Mouse (Mus musculus) lung, embryonic 15.5 days (tissue): ENCODE data around the gene Rad50. TPM values are rescaled to one million over a fixed set of nuclear protein-coding genes. Genes with fewer than 3 reads are reported as not detected.

Experiments
- ATAC-seq: fragments of 200-750 bp; cut with Nextera tagmentation; 2 replicates; pipeline ENCODE4 v1.8.0; 2017; ENCODE audit warnings: moderate number of reproducible peaks, borderline replicate concordance; ENCODE audit not compliant: low FRiP score, low TSS enrichment; ENCODE audit errors: extremely low read depth
- H3K27ac ChIP-seq: fragments of 300-500 bp; sonication (generic); 2 replicates; pipeline ENCODE4 v1.5.1; 2015; ENCODE audit warnings: moderate library complexity, mild to moderate bottlenecking, inconsistent platforms
- H3K27me3 ChIP-seq: fragments of 300-500 bp; sonication (generic); 2 replicates; pipeline ENCODE4 v1.6.1; 2015; ENCODE audit warnings: inconsistent platforms
- H3K36me3 ChIP-seq: fragments of 300-500 bp; sonication (generic); 2 replicates; pipeline ENCODE4 v1.6.1; 2015; ENCODE audit warnings: inconsistent platforms
- H3K4me1 ChIP-seq: fragments of 300-500 bp; sonication (generic); 2 replicates; pipeline ENCODE4 v1.6.1; 2015; ENCODE audit warnings: inconsistent platforms
- H3K4me2 ChIP-seq: fragments of 300-500 bp; sonication (generic); 2 replicates; pipeline ENCODE4 v1.6.1; 2015; ENCODE audit warnings: inconsistent platforms, mild to moderate bottlenecking, moderate library complexity
- H3K4me3 ChIP-seq: fragments of 300-500 bp; sonication (generic); 2 replicates; pipeline ENCODE4 v1.5.1; 2015; ENCODE audit warnings: mild to moderate bottlenecking, inconsistent platforms
- H3K9ac ChIP-seq: fragments of 300-500 bp; sonication (generic); 2 replicates; pipeline ENCODE4 v1.6.1; 2015; ENCODE audit warnings: inconsistent platforms
- H3K9me3 ChIP-seq: fragments of 300-500 bp; sonication (generic); 2 replicates; pipeline ENCODE4 v1.6.1; 2016; ENCODE audit warnings: inconsistent platforms
- WGBS: fragments of 180-500 bp; shearing (Covaris S2); methylation state at CpG from one replicate; pipeline ENCODE4 v1.1.7; 2015; 5-methylcytosine and 5-hydroxymethylcytosine counted together
- polyA plus RNA-seq: library from polyadenylated mRNA; unstranded; fragments of >200 nt; fragmentation: Nextera tagmentation; extraction: Ambion mirVana; gene quantifications from 2 replicates; pipeline ENCODE4 v1.2.1, GENCODE M21; 2015

The Rad50 gene
- 33.4 and 33.5 TPM in 2 replicates for polyA plus RNA-seq

DNA sequence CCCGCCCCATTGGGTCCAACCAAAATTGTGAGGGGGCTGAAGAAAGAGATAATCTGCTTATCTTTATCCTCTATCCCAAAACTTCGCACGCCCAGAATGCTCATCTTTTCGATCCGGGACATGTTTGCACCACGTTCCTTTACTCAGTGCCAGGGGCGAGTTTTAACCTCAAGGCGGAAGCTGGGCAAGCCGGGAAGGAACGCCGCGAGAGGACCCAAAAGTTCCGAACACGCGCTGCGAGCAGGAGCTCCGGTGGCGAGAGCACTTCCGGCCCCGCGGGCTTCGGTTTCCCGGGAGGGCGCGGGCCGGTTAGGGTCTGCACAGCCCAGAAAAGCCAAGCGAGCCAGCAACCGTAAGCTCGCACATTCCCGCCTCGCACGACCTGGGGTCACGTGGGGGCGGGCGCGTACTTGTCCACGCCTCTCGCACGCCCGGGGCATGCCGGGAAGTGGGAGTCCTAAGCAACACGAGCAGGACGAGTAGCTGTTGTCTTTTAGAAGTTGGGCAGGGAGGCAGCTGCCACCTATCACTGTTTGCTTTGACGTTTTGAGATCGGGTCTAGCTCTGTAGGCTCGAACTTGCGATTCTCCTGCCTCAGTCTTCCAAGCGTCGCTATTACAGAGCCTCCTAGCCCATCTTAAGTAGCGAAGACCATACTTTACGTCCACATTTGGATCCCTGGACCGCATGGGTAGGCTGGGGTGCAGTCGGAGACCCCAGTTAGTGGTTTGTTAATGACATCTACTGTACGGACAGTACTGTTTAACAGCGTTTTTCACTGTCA is at the start of gene Rad50:
TSS of gene Rad50 (minus strand) at position 386 of the 784 bp plus-strand sequence.
- Histone ChIP-seq H3K4me3 (peak within 1 kb of the TSS; percentile 90), H3K27ac (peak within 1 kb of the TSS; percentile 94), H3K4me1 (peaks cover 10% of the 10 kb centered on the region), H3K4me2 (peak within 1 kb of the TSS; percentile 87), H3K27me3 (no peaks in the 10 kb centered on the region), H3K9ac (peak within 1 kb of the TSS; percentile 91), H3K36me3 (peaks cover 5% of the 10 kb centered on the region; the same call in 1 of the 2 replicates), H3K9me3 (no peaks in the 10 kb centered on the region)
- ATAC-seq, result peak; percentile 95
- WGBS, result 3% methylated on average over 55 of the region's 55 CpGs

DNA sequence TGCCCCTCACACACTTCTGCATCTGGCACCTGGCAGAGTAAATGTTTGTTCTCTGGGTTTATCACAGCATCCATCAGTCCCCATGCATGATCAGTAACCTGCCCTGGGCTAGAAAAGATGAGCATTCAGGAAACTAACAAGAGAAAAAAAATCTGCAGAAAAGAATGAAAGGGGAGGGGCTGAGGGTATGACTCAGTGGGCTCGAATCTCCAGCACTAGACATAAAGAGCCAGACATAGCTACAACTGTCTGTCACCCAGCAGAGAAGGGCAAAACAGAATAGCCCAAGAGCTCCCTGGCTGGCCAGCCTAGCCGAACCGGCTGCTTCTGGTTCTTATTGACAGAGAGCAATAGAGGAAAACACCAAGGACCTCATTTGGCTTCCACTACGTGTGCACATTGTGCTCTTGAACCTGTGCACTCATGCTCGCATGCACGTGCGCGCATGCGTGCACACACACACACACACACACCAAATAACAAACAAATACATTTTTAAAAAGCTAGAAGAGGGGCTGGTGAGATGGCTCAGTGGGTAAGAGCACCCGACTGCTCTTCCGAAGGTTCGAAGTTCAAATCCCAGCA is 48.0 kb upstream of the Rad50 start:
- WGBS, result 73% methylated on average over 12 of the region's 12 CpGs
- Histone ChIP-seq H3K36me3 (no peaks in the 10 kb centered on the region), H3K4me2 (no peak overlapping the region), H3K27me3 (no peaks in the 10 kb centered on the region), H3K9me3 (no peaks in the 10 kb centered on the region), H3K4me3 (no peak overlapping the region), H3K9ac (no peak overlapping the region), H3K4me1 (peaks cover 15% of the 10 kb centered on the region), H3K27ac (no peak overlapping the region)
- no peak for ATAC-seq

DNA sequence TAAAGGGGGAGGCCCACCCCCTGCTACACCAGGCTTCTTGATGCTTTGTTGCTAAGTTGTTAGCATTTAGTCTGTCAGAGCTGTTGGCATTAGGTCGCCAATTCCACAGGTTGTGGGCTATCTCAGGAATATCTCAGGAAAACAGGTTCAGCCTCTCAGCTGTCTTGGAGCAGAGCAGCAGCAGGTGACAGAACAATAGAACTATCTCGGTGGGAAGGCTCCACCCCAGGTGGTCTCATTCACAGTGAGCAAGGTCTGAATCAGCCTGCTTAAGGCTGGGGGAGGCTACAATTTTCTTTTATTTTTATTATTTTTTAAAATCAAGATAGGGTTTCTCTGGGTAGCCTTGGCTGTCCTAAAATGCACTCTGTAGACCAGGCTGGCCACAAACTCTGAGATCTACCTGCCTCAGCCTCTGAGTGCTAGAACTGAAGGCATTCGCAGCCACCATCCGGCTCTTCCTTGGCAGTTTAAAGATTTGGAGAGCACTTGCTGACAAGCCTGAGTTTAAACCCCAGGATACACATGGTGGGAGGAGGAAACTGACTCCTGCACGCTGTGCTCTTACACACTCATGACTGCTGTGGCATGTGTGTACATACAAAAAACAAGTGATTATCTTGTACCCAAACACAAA is 42.7 kb upstream of the Rad50 start:
- no peak overlapping the region for H3K4me3 ChIP-seq
- no peak overlapping the region for H3K4me2 ChIP-seq
- H3K27me3 ChIP-seq, result no peaks in the 10 kb centered on the region
- no peak overlapping the region for H3K9ac ChIP-seq
- no peaks in the 10 kb centered on the region for H3K36me3 ChIP-seq
- no peaks in the 10 kb centered on the region for H3K9me3 ChIP-seq
- no peaks in the 10 kb centered on the region for H3K4me1 ChIP-seq
- ATAC-seq, result no peak
- no peak overlapping the region for H3K27ac ChIP-seq
- 48% methylated on average over 5 of the region's 5 CpGs for WGBS

DNA sequence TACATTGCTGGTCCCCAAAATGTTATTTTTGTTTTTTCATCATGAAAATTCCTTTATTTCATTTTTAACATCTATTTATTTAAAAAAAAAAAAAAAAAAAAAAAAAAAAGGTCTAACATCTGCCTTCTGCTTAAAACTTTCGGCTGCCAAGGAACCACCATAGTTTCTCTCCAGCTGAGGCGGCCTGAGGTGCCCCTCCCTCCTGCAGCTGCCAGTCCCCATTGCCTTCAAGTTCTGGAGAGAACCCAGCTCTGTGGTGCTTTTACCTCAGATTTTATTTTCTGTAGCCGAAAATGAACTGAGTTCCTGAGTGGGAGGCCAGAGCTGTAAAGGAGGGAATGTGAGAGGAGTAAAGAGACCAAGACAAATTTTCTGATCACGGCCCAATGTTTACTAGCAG is 42.2 kb upstream of the Rad50 start:
- ATAC-seq, result no peak
- Histone ChIP-seq H3K9me3 (no peaks in the 10 kb centered on the region), H3K36me3 (no peaks in the 10 kb centered on the region), H3K9ac (no peak overlapping the region), H3K4me2 (no peak overlapping the region), H3K27me3 (no peaks in the 10 kb centered on the region), H3K4me3 (no peak overlapping the region), H3K4me1 (no peaks in the 10 kb centered on the region), H3K27ac (no peak overlapping the region)
- WGBS, result 40% methylated on average over 4 of the region's 4 CpGs

DNA sequence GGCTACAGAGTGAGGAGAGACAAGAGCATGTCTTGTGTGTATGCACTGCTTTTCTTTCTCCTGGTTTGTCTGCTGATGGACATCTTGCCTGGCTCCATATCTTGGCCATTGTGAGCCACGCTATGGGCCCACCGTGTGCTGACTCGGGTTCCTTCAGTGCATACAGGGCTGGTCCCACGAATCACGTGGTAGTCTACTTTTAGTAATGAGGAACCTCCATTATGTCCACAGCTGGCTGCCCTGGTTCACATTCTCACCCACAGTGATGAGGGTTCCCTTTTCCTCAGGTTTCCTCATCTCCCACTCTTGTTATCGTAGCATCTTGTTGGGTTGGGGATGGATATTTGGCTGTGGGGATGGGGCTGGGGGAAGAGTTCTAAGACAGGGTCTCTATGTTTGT is 41.5 kb upstream of the Rad50 start:
- no peaks in the 10 kb centered on the region for H3K9me3 ChIP-seq
- no peak overlapping the region for H3K4me3 ChIP-seq
- 91% methylated on average over 6 of the region's 6 CpGs for WGBS
- ATAC-seq, result no peak
- no peak overlapping the region for H3K9ac ChIP-seq
- no peaks in the 10 kb centered on the region for H3K27me3 ChIP-seq
- no peaks in the 10 kb centered on the region for H3K36me3 ChIP-seq
- no peak overlapping the region for H3K4me2 ChIP-seq
- H3K27ac ChIP-seq, result no peak overlapping the region
- no peaks in the 10 kb centered on the region for H3K4me1 ChIP-seq

DNA sequence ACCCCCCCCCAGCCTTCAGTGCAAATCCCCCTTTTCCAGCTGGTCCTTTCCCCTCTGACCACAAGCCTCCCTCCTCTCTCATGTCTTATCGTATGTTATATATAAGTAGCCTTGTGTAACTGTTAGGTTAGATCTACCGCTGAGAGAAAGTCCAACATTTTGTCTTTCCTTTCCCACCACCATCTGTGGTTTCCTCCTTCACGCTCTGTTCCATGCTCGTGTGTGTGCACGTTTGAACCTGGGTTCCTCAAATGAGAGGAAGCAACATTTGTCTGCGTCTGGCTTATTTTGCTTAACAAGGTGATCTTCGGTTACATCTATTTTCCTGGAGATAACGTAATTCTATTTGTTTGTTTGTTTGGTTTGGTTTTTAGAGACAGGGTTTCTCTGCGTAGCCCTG is 40.9 kb upstream of the Rad50 start:
- no peak overlapping the region for H3K9ac ChIP-seq
- H3K4me2 ChIP-seq, result no peak overlapping the region
- no peak overlapping the region for H3K27ac ChIP-seq
- H3K36me3 ChIP-seq, result no peaks in the 10 kb centered on the region
- no peaks in the 10 kb centered on the region for H3K4me1 ChIP-seq
- no peaks in the 10 kb centered on the region for H3K27me3 ChIP-seq
- WGBS, result 86% methylated on average over 9 of the region's 9 CpGs
- ATAC-seq, result no peak
- no peaks in the 10 kb centered on the region for H3K9me3 ChIP-seq
- no peak overlapping the region for H3K4me3 ChIP-seq

DNA sequence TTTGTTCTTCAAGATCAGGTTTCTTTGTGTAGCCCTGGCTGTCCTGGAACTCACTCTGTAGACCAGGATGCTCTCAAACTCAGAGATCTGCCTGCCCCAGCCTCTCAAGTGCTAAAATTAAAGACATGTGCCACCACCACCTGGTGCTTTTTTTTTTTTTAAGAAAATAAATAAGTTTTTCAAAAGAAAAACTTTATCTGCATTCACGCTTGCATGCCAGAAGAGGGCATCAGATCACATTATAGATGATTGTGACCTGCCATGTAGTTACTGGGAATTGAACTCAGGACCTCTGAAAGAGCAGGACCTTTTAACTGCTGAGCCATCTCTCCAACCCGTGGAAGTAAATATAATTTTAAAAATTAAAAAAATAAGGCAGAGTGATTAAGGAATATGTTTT is 38.1 kb upstream of the Rad50 start:
- Histone ChIP-seq H3K9me3 (no peaks in the 10 kb centered on the region), H3K4me2 (no peak overlapping the region)
- 83% methylated on average over 2 of the region's 2 CpGs for WGBS

DNA sequence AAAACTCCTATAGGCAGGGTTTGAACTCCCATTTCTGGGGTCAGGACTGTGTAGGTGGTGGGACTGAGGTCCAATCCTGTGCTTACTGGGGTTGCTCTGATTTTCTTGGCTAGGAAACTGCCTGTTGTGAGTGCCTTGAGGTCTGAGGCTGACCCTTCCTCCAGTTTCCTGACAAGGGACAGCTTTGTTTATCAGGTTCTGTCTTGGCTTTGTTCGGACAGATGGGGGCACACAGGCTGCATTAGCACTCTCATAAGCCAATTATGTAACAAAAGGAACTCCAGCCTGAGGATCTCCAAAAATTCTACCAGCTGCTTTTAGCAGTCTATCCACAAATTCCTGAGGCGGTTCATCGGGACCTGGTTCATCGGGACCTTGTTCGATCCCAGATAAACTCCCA is 35.2 kb upstream of the Rad50 start:
- Histone ChIP-seq H3K9ac (no peak overlapping the region), H3K4me1 (no peaks in the 10 kb centered on the region), H3K27ac (no peak overlapping the region), H3K27me3 (no peaks in the 10 kb centered on the region), H3K4me3 (no peak overlapping the region), H3K9me3 (no peaks in the 10 kb centered on the region), H3K4me2 (no peak overlapping the region), H3K36me3 (no peaks in the 10 kb centered on the region)
- WGBS, result 17% methylated on average over 5 of the region's 5 CpGs
- ATAC-seq, result peak; percentile 31; the same call in 1 of the 2 replicates

More for the DNA sequence above, 38.1 kb upstream of the Rad50 start:
- no peak for ATAC-seq
- Histone ChIP-seq H3K27ac (no peak overlapping the region), H3K27me3 (no peaks in the 10 kb centered on the region), H3K4me1 (no peaks in the 10 kb centered on the region), H3K9ac (no peak overlapping the region), H3K36me3 (no peaks in the 10 kb centered on the region), H3K4me3 (no peak overlapping the region)

DNA sequence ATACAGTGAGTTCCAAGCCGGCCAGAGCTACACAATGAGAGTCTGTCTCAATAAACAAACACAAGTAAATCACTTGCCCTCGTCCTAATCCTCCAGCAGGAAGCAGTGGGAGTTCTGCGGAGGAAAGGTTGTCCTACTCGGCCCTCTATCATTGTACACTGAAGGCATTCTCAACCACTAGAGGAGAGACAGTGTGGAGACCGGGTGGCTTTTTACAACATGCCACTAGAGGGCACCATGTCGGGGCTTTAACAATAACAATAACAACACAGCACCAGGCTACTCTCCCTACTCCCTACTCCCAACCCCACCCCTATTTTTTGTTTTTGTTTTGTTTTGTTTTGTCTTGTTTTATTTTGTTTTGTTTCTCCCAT is 30.4 kb upstream of the Rad50 start:
- H3K27ac ChIP-seq, result peak overlapping the region; percentile 12; the same call in 1 of the 2 replicates
- ATAC-seq, result peak; percentile 62; the same call in 1 of the 2 replicates
- H3K4me2 ChIP-seq, result no peak overlapping the region
- no peak overlapping the region for H3K9ac ChIP-seq
- H3K27me3 ChIP-seq, result no peaks in the 10 kb centered on the region
- WGBS, result 34% methylated on average over 6 of the region's 6 CpGs
- H3K9me3 ChIP-seq, result no peaks in the 10 kb centered on the region
- no peak overlapping the region for H3K4me3 ChIP-seq
- no peaks in the 10 kb centered on the region for H3K4me1 ChIP-seq
- H3K36me3 ChIP-seq, result no peaks in the 10 kb centered on the region

DNA sequence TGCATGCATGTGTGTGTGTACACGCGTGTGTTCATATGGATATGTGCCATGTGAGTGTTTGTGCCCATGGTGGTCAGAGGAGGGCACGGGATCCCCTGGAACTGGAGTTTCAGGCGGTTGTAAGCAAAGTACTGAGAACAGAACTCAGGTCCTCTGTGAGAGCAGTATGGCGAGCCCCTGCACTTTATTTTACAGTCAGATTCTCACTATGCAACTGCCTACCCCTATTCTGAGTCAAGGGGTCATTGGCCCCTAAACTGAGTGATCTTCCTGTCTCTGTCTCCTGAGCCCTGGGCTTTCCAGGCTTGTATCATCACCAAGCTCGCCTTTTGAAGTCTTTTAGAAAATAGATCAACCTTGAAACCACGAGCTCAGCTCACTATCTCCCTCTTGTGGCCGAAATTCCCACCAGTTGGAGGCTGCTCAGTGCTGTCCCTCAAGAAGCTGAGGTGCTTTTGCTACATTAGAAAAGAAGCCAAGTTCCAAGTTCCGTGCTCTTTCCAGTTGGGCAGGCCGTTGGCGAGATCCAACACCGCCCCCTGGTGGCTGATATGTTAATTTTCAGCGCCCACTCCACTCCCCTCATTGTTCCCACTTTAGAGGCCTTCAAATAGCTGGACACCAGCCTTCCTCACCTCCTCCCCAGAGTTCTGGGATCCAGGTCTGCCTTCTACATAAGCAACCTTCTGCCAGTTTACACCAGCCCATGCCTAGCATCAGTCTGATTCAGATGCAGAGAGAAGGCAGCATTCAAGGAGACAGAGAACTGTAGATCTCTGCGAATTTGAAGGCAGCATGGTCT is 29.9 kb upstream of the Rad50 start:
- 46% methylated on average over 14 of the region's 14 CpGs for WGBS
- Histone ChIP-seq H3K4me2 (no peak overlapping the region), H3K27ac (peak overlapping the region; percentile 12; the same call in 1 of the 2 replicates), H3K27me3 (no peaks in the 10 kb centered on the region), H3K36me3 (no peaks in the 10 kb centered on the region), H3K9ac (no peak overlapping the region), H3K4me3 (no peak overlapping the region), H3K9me3 (no peaks in the 10 kb centered on the region), H3K4me1 (no peaks in the 10 kb centered on the region)
- ATAC-seq, result peak; percentile 74

DNA sequence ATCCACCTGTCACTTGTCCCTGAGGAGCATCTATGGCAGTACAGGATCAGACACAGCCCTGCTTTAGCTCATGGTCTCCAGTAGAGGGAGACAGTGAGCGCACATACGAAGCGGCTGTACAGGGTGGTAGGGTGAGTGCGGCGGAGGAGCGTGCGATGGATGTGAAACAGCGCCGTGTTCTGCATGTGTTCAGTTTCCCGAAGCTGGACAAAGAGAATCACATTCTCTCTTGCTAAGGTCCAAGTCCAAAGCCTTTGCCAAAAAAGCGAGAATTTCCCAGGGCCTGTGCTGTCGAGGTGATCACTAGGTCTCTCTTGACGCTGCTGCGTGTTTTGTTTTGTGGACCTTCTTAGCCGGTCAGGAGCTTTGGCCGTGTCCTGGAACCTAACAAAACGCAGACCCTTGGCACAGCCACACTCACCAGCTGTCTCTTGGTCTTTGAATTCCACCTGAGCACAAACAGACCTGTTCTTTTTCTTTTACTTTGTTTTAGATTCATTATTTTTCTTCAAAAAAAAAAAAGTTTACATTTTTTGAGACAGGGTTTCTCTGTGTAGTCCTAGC is 28.6 kb upstream of the Rad50 start:
- Histone ChIP-seq H3K9me3 (no peaks in the 10 kb centered on the region), H3K4me3 (peak overlapping the region; percentile 20; the same call in 1 of the 2 replicates), H3K27ac (no peak overlapping the region), H3K36me3 (no peaks in the 10 kb centered on the region), H3K9ac (no peak overlapping the region), H3K4me2 (peak overlapping the region; percentile 51), H3K4me1 (no peaks in the 10 kb centered on the region), H3K27me3 (no peaks in the 10 kb centered on the region)
- 20% methylated on average over 17 of the region's 17 CpGs for WGBS
- peak; percentile 73; the same call in 1 of the 2 replicates for ATAC-seq
